In genomic region chr5:113132635-113133041, GRCm38 (mm10) we compare ENCODE assay signal across 8 mouse cellular contexts. TPM values are rescaled to one million over a fixed set of nuclear protein-coding genes. Genes with fewer than 3 reads are reported as not detected.
A peak's percentile ranks its signal among the peaks of the same experiment; 100 is the strongest.
DNase-seq lines count a peak whose midpoint lies in the region; ATAC-seq and TF ChIP-seq lines count a peak whose summit lies in the region.

No protein-coding gene starts in this region.

- WGBS in hindbrain, embryonic 11.5 days = 40% methylated on average over 13 of the region's 13 CpGs
- 67% methylated on average over 13 of the region's 13 CpGs for WGBS in limb, embryonic 14.5 days
- 27% methylated on average over 13 of the region's 13 CpGs for WGBS in midbrain, embryonic 15.5 days

- H3K9me3 ChIP-seq in hindbrain, embryonic 11.5 days (ENCODE audit: control insufficient read depth, low read length) = no peaks in the 10 kb centered on the region
- no peaks in the 10 kb centered on the region for H3K9me3 ChIP-seq in limb, embryonic 14.5 days (ENCODE audit: control insufficient read depth, low read length)
- H3K9me3 ChIP-seq in midbrain, embryonic 15.5 days = no peaks in the 10 kb centered on the region

- no peak overlapping the region for H3K4me3 ChIP-seq in hindbrain, embryonic 11.5 days (ENCODE audit: low read depth, low read length)
- H3K4me3 ChIP-seq in limb, embryonic 14.5 days (replicated peaks; ENCODE audit: low read length) = no peak overlapping the region
- no peak overlapping the region for H3K4me3 ChIP-seq in midbrain, embryonic 15.5 days

- TF ChIP-seq POLR2A in limb, embryonic 14.5 days (IDR thresholded peaks at IDR 0.05; ENCODE audit: borderline replicate concordance, extremely low read depth, insufficient read depth, insufficient read length) = no peak

- H3K4me2 ChIP-seq in hindbrain, embryonic 11.5 days (replicated peaks; ENCODE audit: low read depth, low read length) = no peak overlapping the region
- 0 out of 2 replicates have a peak overlapping the region, but pooled peaks have one; percentile 7 for H3K4me2 ChIP-seq in limb, embryonic 14.5 days (replicated peaks; ENCODE audit: low read depth, low read length, severe bottlenecking)
- no peak overlapping the region for H3K4me2 ChIP-seq in midbrain, embryonic 15.5 days

- H3K9ac ChIP-seq in hindbrain, embryonic 11.5 days (ENCODE audit: low read depth, low read length) = peak overlapping the region; percentile 63
- H3K9ac ChIP-seq in limb, embryonic 14.5 days (ENCODE audit: low read depth, low read length, severe bottlenecking) = no peak overlapping the region
- H3K9ac ChIP-seq in midbrain, embryonic 15.5 days = no peak overlapping the region

- H3K4me1 ChIP-seq in hindbrain, embryonic 11.5 days (replicated peaks; ENCODE audit: control insufficient read depth, insufficient read depth, low read length) = peaks cover 9% of the 10 kb centered on the region
- H3K4me1 ChIP-seq in limb, embryonic 14.5 days (ENCODE audit: control insufficient read depth, insufficient read depth, low read length) = peaks cover 15% of the 10 kb centered on the region; the same call in 1 of the 2 replicates
- H3K4me1 ChIP-seq in midbrain, embryonic 15.5 days = peaks cover 16% of the 10 kb centered on the region

- no peaks in the 10 kb centered on the region for H3K36me3 ChIP-seq in hindbrain, embryonic 11.5 days (ENCODE audit: control insufficient read depth, insufficient read depth, low read length)
- no peaks in the 10 kb centered on the region for H3K36me3 ChIP-seq in limb, embryonic 14.5 days (ENCODE audit: control insufficient read depth, insufficient read depth, low read length)
- H3K36me3 ChIP-seq in midbrain, embryonic 15.5 days (replicated peaks) = no peaks in the 10 kb centered on the region

- H3K27ac ChIP-seq in hindbrain, embryonic 11.5 days (ENCODE audit: low read depth, low read length) = peak overlapping the region; percentile 90
- peak overlapping the region; percentile 77 for H3K27ac ChIP-seq in limb, embryonic 14.5 days (replicated peaks; ENCODE audit: low read depth, low read length)
- peak overlapping the region; percentile 67 for H3K27ac ChIP-seq in midbrain, embryonic 15.5 days

- ATAC-seq in hindbrain, embryonic 11.5 days (ENCODE audit: low FRiP score) = no peak
- ATAC-seq in limb, embryonic 14.5 days (ENCODE audit: low FRiP score, low read depth) = no peak
- no peak for ATAC-seq in midbrain, embryonic 15.5 days (replicated peaks)

- peaks cover 8% of the 10 kb centered on the region for H3K27me3 ChIP-seq in hindbrain, embryonic 11.5 days (ENCODE audit: control insufficient read depth, insufficient read depth, low read length)
- H3K27me3 ChIP-seq in limb, embryonic 14.5 days (ENCODE audit: control insufficient read depth, insufficient read depth, low read length) = no peaks in the 10 kb centered on the region
- H3K27me3 ChIP-seq in midbrain, embryonic 15.5 days (replicated peaks) = peaks cover 12% of the 10 kb centered on the region; the same call in 1 of the 2 replicates

- peak; percentile 49 for DNase-seq in retina, embryonic 14.5 days (ENCODE audit: low spot score)
- DNase-seq in retina, postnatal 1 day = no peak
- no peak for DNase-seq in hindbrain, embryonic 11.5 days (ENCODE audit: low spot score)
- no peak for DNase-seq in limb, embryonic 14.5 days (ENCODE audit: low spot score)
- no peak for DNase-seq in layer of hippocampus, adult 8-10 months (ENCODE audit: low spot score in 2 of 2)
- no peak for DNase-seq in gastrocnemius, adult 8-10 months (ENCODE audit: low spot score in 2 of 2)
- no peak for DNase-seq in layer of hippocampus, postnatal 25 days (ENCODE audit: extremely low spot score in 1 of 2, low spot score in 1 of 2)

RNA-seq across cellular contexts. Expression of gene Crybb3, which starts 51.3 kb away (rescaled TPM):
- 0.31 and 0.85 TPM in 2 replicates for polyA plus RNA-seq in hindbrain, embryonic 11.5 days (2014; fragmentation: Nextera tagmentation; extraction: Ambion mirVana)
- 4.3 and 4.6 TPM in 2 replicates for polyA plus RNA-seq in limb, embryonic 14.5 days (2012; rRNA removed)
- 0.67 and 0.72 TPM in 2 replicates for polyA plus RNA-seq in limb, embryonic 14.5 days (2014; fragmentation: Nextera tagmentation; extraction: Ambion mirVana)
- polyA plus RNA-seq in midbrain, embryonic 15.5 days (2015; fragmentation: Nextera tagmentation; extraction: Ambion mirVana) = 1.1 and 1.6 TPM in 2 replicates
- total RNA-seq in layer of hippocampus, adult 8-10 months (2022) = 1 to 10 TPM; 1.7 to 3.1 (median 2.0) TPM
- total RNA-seq in gastrocnemius, adult 8-10 months (2022) = under 1 TPM in 2 of 4 experiments, not detected in 2; 0.41 to 0.83 TPM
- total RNA-seq in layer of hippocampus, postnatal 25 days (2021) = 1 to 10 TPM; 1.5 to 2.8 TPM
